Comparison of ENCODE assay signal across 16 mouse cellular contexts in the genomic region with DNA sequence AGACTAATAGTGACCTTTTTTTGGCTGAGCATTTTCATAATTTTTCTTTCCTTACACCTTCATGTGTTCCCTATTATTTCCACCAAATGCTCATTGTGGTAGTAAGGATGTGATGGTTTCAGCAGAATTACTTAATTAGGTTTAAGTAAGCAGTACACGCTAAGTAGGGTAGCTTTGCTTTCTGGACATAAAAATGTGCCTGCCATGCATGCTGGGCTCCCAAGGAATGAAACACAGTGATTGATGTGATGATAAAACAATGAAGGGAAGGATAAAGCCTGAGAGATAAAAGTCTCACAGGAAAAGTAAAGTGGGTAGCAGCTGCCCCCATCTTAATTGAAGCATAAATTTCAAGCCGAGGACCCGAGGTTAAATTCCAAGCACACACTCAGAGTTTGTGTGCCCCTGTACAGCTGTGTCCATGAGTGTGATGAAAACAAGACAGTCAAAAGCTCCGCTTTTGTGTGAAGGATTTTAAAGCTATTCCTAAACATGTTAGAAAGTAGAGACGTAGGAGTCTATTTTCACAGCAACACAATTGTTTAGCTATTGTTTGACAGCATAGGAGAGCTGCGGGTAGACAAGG.
"Had no signal": no experiment of that assay in that cellular context is flagged by ENCODE, and none has a peak within 500 bp of the region (broad histone marks: within the 10 kb centered on the region; RNA-seq: fewer than 3 reads in every experiment).

No protein-coding gene starts in this region.

- H3K27me3 ChIP-seq: limb, embryonic 13.5 days; liver, embryonic 12.5 days; liver, embryonic 15.5 days; lung, embryonic 15.5 days; midbrain, embryonic 13.5 days had no signal

- H3K4me1 ChIP-seq: limb, embryonic 10.5 days; limb, embryonic 13.5 days; liver, embryonic 12.5 days; liver, embryonic 15.5 days; lung, embryonic 15.5 days; midbrain, embryonic 13.5 days had no signal

- H3K4me2 ChIP-seq: limb, embryonic 13.5 days; liver, embryonic 12.5 days; liver, embryonic 15.5 days; lung, embryonic 15.5 days; midbrain, embryonic 13.5 days had no signal

- ATAC-seq: intestine, postnatal 0 days; liver, embryonic 12.5 days; midbrain, embryonic 13.5 days had no signal

- H3K9me3 ChIP-seq: limb, embryonic 10.5 days; limb, embryonic 13.5 days; liver, embryonic 12.5 days; liver, embryonic 15.5 days; lung, embryonic 15.5 days; midbrain, embryonic 13.5 days had no signal

- H3K27ac ChIP-seq: limb, embryonic 10.5 days; limb, embryonic 13.5 days; liver, embryonic 12.5 days; liver, embryonic 15.5 days; lung, embryonic 15.5 days; midbrain, embryonic 13.5 days had no signal

- DNase-seq: kidney, adult 2 months; kidney, postnatal 10 days; kidney, postnatal 4 days; liver; lung, adult 18-20 months; lung, postnatal 10 days; lung, postnatal 36 days; thymus, adult 18-20 months; thymus, postnatal 36 days had no signal

- H3K36me3 ChIP-seq: limb, embryonic 10.5 days; limb, embryonic 13.5 days; liver, embryonic 12.5 days; liver, embryonic 15.5 days; lung, embryonic 15.5 days; midbrain, embryonic 13.5 days had no signal

- H3K4me3 ChIP-seq: limb, embryonic 10.5 days; limb, embryonic 13.5 days; liver, embryonic 12.5 days; liver, embryonic 15.5 days; lung, embryonic 15.5 days; midbrain, embryonic 13.5 days had no signal

- H3K9ac ChIP-seq: limb, embryonic 13.5 days; liver, embryonic 12.5 days; liver, embryonic 15.5 days; lung, embryonic 15.5 days; midbrain, embryonic 13.5 days had no signal
